Mouse (Mus musculus): ENCODE data around the gene Arrdc2. TPM values are rescaled to one million over a fixed set of nuclear protein-coding genes. Genes with fewer than 3 reads are reported as not detected.

The Arrdc2 gene
- total RNA-seq, 2 experiments from 2014 or later = 15.0 to 18.1 TPM

GRCm38 (mm10) chr8:70865350-70866000 lies 26.0 kb upstream of the Arrdc2 start:
- peak; percentile 78 for ATAC-seq (replicated peaks; ENCODE audit: low FRiP score, poor library complexity, severe bottlenecking)

- ATAC-seq (replicated peaks; ENCODE audit: low FRiP score, poor library complexity, severe bottlenecking) = no peak
Measured at GRCm38 (mm10) chr8:70864712-70865221, 25.2 kb upstream of the Arrdc2 start.

GRCm38 (mm10) chr8:70863956-70864711 lies 24.6 kb upstream of the Arrdc2 start:
- ATAC-seq (replicated peaks; ENCODE audit: low FRiP score, poor library complexity, severe bottlenecking) = no peak

- ATAC-seq (replicated peaks; ENCODE audit: low FRiP score, poor library complexity, severe bottlenecking) = no peak
Measured at GRCm38 (mm10) chr8:70862824-70863641, 23.5 kb upstream of the Arrdc2 start, which contains the start of gene Kcnn1. Kcnn1 (minus strand) TSS chr8:70863258.

GRCm38 (mm10) chr8:70857516-70857915 lies 18.0 kb upstream of the Arrdc2 start:
- no peak for ATAC-seq (replicated peaks; ENCODE audit: low FRiP score, poor library complexity, severe bottlenecking)

GRCm38 (mm10) chr8:70856541-70857197 lies 17.1 kb upstream of the Arrdc2 start:
- peak; percentile 70 for ATAC-seq (replicated peaks; ENCODE audit: low FRiP score, poor library complexity, severe bottlenecking)

GRCm38 (mm10) chr8:70856028-70856427 lies 16.5 kb upstream of the Arrdc2 start:
- ATAC-seq (replicated peaks; ENCODE audit: low FRiP score, poor library complexity, severe bottlenecking) = no peak

GRCm38 (mm10) chr8:70853863-70854262 lies 14.3 kb upstream of the Arrdc2 start:
- no peak for ATAC-seq (replicated peaks; ENCODE audit: low FRiP score, poor library complexity, severe bottlenecking)

GRCm38 (mm10) chr8:70852595-70853231 lies 13.2 kb upstream of the Arrdc2 start:
- ATAC-seq (replicated peaks; ENCODE audit: low FRiP score, poor library complexity, severe bottlenecking) = no peak

- ATAC-seq (replicated peaks; ENCODE audit: low FRiP score, poor library complexity, severe bottlenecking) = no peak
Measured at GRCm38 (mm10) chr8:70851837-70852236, 12.3 kb upstream of the Arrdc2 start.

- no peak for ATAC-seq (replicated peaks; ENCODE audit: low FRiP score, poor library complexity, severe bottlenecking)
Measured at GRCm38 (mm10) chr8:70850947-70851346, 11.4 kb upstream of the Arrdc2 start.

- no peak for ATAC-seq (replicated peaks; ENCODE audit: low FRiP score, poor library complexity, severe bottlenecking)
Measured at GRCm38 (mm10) chr8:70850132-70850845, 10.8 kb upstream of the Arrdc2 start.

GRCm38 (mm10) chr8:70849333-70849990 lies 9.9 kb upstream of the Arrdc2 start:
- no peak for ATAC-seq (replicated peaks; ENCODE audit: low FRiP score, poor library complexity, severe bottlenecking)

GRCm38 (mm10) chr8:70846371-70847154 lies 7.0 kb upstream of the Arrdc2 start:
- no peak for ATAC-seq (replicated peaks; ENCODE audit: low FRiP score, poor library complexity, severe bottlenecking)

GRCm38 (mm10) chr8:70845108-70845507 lies 5.6 kb upstream of the Arrdc2 start:
- no peak for ATAC-seq (replicated peaks; ENCODE audit: low FRiP score, poor library complexity, severe bottlenecking)

GRCm38 (mm10) chr8:70844523-70844922 lies 5.0 kb upstream of the Arrdc2 start:
- ATAC-seq (replicated peaks; ENCODE audit: low FRiP score, poor library complexity, severe bottlenecking) = peak; percentile 32

GRCm38 (mm10) chr8:70843941-70844340 lies 4.4 kb upstream of the Arrdc2 start:
- no peak for ATAC-seq (replicated peaks; ENCODE audit: low FRiP score, poor library complexity, severe bottlenecking)

Data from erythroblast, adult 5-6 weeks (primary cell).